Mouse (Mus musculus): ENCODE results near the gene Aif1.
A peak's percentile ranks its signal among the peaks of the same experiment; 100 is the strongest.

Gene Aif1

GRCm38 (mm10) chr17:35175968-35176367, at the start of gene Aif1:
TSS of gene Aif1 (minus strand) at chr17:35176068.
- no peak for DNase-seq

GRCm38 (mm10) chr17:35225456-35225855, 49.6 kb upstream of the Aif1 start:
- no peak for DNase-seq

- no peak for DNase-seq
Observed at GRCm38 (mm10) chr17:35224641-35225040, 48.8 kb upstream of the Aif1 start.

- peak in 1 of 2 experiments; percentile 10 for DNase-seq
Observed at GRCm38 (mm10) chr17:35222299-35222698, 46.4 kb upstream of the Aif1 start.

- peak in 1 of 2 experiments; percentile 14 for DNase-seq
Observed at GRCm38 (mm10) chr17:35220156-35220952, 44.5 kb upstream of the Aif1 start, which contains the start of gene Gm16181. TSS of gene Gm16181 (plus strand) at chr17:35220834.

GRCm38 (mm10) chr17:35219601-35220041, 43.8 kb upstream of the Aif1 start:
- peak in 1 of 2 experiments; percentile 22 for DNase-seq

- no peak for DNase-seq
Observed at GRCm38 (mm10) chr17:35218516-35219193, 42.8 kb upstream of the Aif1 start.

- DNase-seq, result no peak
Observed at GRCm38 (mm10) chr17:35213071-35213470, 37.2 kb upstream of the Aif1 start.

GRCm38 (mm10) chr17:35210593-35210992, 34.7 kb upstream of the Aif1 start:
- DNase-seq, result no peak

GRCm38 (mm10) chr17:35209785-35210535, 34.1 kb upstream of the Aif1 start:
- no peak for DNase-seq

- no peak for DNase-seq
Observed at GRCm38 (mm10) chr17:35205380-35205769, 29.5 kb upstream of the Aif1 start.

GRCm38 (mm10) chr17:35204494-35205379, 28.9 kb upstream of the Aif1 start, which contains the start of gene Lta:
TSS of gene Lta (minus strand) at chr17:35205351.
- DNase-seq, result no peak

GRCm38 (mm10) chr17:35202442-35202841, 26.6 kb upstream of the Aif1 start:
- DNase-seq, result no peak

GRCm38 (mm10) chr17:35201787-35202186, 25.9 kb upstream of the Aif1 start, which contains the start of gene Tnf:
TSS of gene Tnf (minus strand) at chr17:35202007.
- no peak for DNase-seq

- no peak for DNase-seq
Observed at GRCm38 (mm10) chr17:35201128-35201527, 25.3 kb upstream of the Aif1 start.

GRCm38 (mm10) chr17:35200398-35200797, 24.5 kb upstream of the Aif1 start:
- no peak for DNase-seq

GRCm38 (mm10) chr17:35198946-35199345, 23.1 kb upstream of the Aif1 start:
- DNase-seq, result no peak

GRCm38 (mm10) chr17:35198029-35198428, 22.2 kb upstream of the Aif1 start:
- DNase-seq, result no peak

GRCm38 (mm10) chr17:35197126-35197525, 21.3 kb upstream of the Aif1 start:
- DNase-seq, result no peak

GRCm38 (mm10) chr17:35196321-35196641, 20.4 kb upstream of the Aif1 start:
- no peak for DNase-seq

- DNase-seq, result peak; percentile 69 to 83
Observed at GRCm38 (mm10) chr17:35195631-35196320, 19.9 kb upstream of the Aif1 start.
